Mouse (Mus musculus): ENCODE data around the gene Smarcc2. TPM values are rescaled to one million over a fixed set of nuclear protein-coding genes. Genes with fewer than 3 reads are reported as not detected.
"Not testable (repeated sequence)": the region's sequence is repeated elsewhere in the genome, so short reads cannot be mapped to it uniquely, and the experiment has no call there.

Gene Smarcc2
- total RNA-seq, 2 experiments from 2014 or later = 228 to 242 TPM

- no peak for DNase-seq (ENCODE audit: extremely low spot score in 1 of 2, low spot score in 1 of 2)
Observed at GRCm38 (mm10) chr10:128492633-128493311, 33.7 kb downstream of the Smarcc2 start.

- DNase-seq (ENCODE audit: extremely low spot score in 1 of 2, low spot score in 1 of 2) = no peak
Observed at GRCm38 (mm10) chr10:128493319-128493694, 34.3 kb downstream of the Smarcc2 start.

- DNase-seq (ENCODE audit: extremely low spot score in 1 of 2, low spot score in 1 of 2) = peak; percentile 97 to 98
Observed at GRCm38 (mm10) chr10:128493695-128494666, 34.9 kb downstream of the Smarcc2 start, which contains the start of gene Myl6. TSS of gene Myl6 (minus strand) at chr10:128494145.

GRCm38 (mm10) chr10:128494667-128495245 is 35.7 kb downstream of the Smarcc2 start:
- no peak for DNase-seq (ENCODE audit: extremely low spot score in 1 of 2, low spot score in 1 of 2)

- DNase-seq (ENCODE audit: extremely low spot score in 1 of 2, low spot score in 1 of 2) = no peak
Observed at GRCm38 (mm10) chr10:128495270-128495669, 36.2 kb downstream of the Smarcc2 start.

- no peak for DNase-seq (ENCODE audit: extremely low spot score in 1 of 2, low spot score in 1 of 2)
Observed at GRCm38 (mm10) chr10:128495903-128496302, 36.9 kb downstream of the Smarcc2 start.

- DNase-seq (ENCODE audit: extremely low spot score in 1 of 2, low spot score in 1 of 2) = no peak
Observed at GRCm38 (mm10) chr10:128496509-128497077, 37.5 kb downstream of the Smarcc2 start.

- no peak for DNase-seq (ENCODE audit: extremely low spot score in 1 of 2, low spot score in 1 of 2)
Observed at GRCm38 (mm10) chr10:128497134-128497737, 38.2 kb downstream of the Smarcc2 start.

- peak; percentile 88 for DNase-seq (ENCODE audit: extremely low spot score in 1 of 2, low spot score in 1 of 2)
Observed at GRCm38 (mm10) chr10:128498590-128498989, 39.5 kb downstream of the Smarcc2 start, which contains the start of gene Myl6b. TSS of gene Myl6b (minus strand) at chr10:128498685.

- peak; percentile 52 to 53 for DNase-seq (ENCODE audit: extremely low spot score in 1 of 2, low spot score in 1 of 2)
Observed at GRCm38 (mm10) chr10:128499116-128499671, 40.1 kb downstream of the Smarcc2 start.

GRCm38 (mm10) chr10:128502341-128502740 is 43.3 kb downstream of the Smarcc2 start:
- DNase-seq (ENCODE audit: extremely low spot score in 1 of 2, low spot score in 1 of 2) = no peak

- DNase-seq (ENCODE audit: extremely low spot score in 1 of 2, low spot score in 1 of 2) = no peak
Observed at GRCm38 (mm10) chr10:128503532-128503931, 44.5 kb downstream of the Smarcc2 start.

- DNase-seq (ENCODE audit: extremely low spot score in 1 of 2, low spot score in 1 of 2) = no peak
Observed at GRCm38 (mm10) chr10:128504012-128504411, 45.0 kb downstream of the Smarcc2 start.

- no peak for DNase-seq (ENCODE audit: extremely low spot score in 1 of 2, low spot score in 1 of 2)
Observed at GRCm38 (mm10) chr10:128504641-128505370, 45.8 kb downstream of the Smarcc2 start.

- not testable (repeated sequence) for DNase-seq (ENCODE audit: extremely low spot score in 1 of 2, low spot score in 1 of 2)
Observed at GRCm38 (mm10) chr10:128505371-128505667, 46.3 kb downstream of the Smarcc2 start.

- no peak for DNase-seq (ENCODE audit: extremely low spot score in 1 of 2, low spot score in 1 of 2)
Observed at GRCm38 (mm10) chr10:128505974-128506373, 46.9 kb downstream of the Smarcc2 start.

- no peak for DNase-seq (ENCODE audit: extremely low spot score in 1 of 2, low spot score in 1 of 2)
Observed at GRCm38 (mm10) chr10:128508260-128508659, 49.2 kb downstream of the Smarcc2 start.

GRCm38 (mm10) chr10:128509203-128509602 is 50.2 kb downstream of the Smarcc2 start:
- no peak for DNase-seq (ENCODE audit: extremely low spot score in 1 of 2, low spot score in 1 of 2)

- no peak for DNase-seq (ENCODE audit: extremely low spot score in 1 of 2, low spot score in 1 of 2)
Observed at GRCm38 (mm10) chr10:128509831-128510230, 50.8 kb downstream of the Smarcc2 start.

All from layer of hippocampus, postnatal 25 days (tissue).